Mouse (Mus musculus): ENCODE results near the gene Ovca2.

- no peak for TF ChIP-seq CTCF (conservative IDR thresholded peaks at IDR 0.05; ENCODE audit: low read length)
- TF ChIP-seq POU5F1 (IDR thresholded peaks at IDR 0.05; ENCODE audit: borderline replicate concordance, low read length) = no peak
- no peak for TF ChIP-seq NANOG (IDR thresholded peaks at IDR 0.05; ENCODE audit: borderline replicate concordance, low read length)
These were observed 4.9 kb downstream of the Ovca2 start for GRCm38 (mm10) chr11:75173799-75174165.
